Mouse (Mus musculus) c-Kit-positive CD71-negative TER-119-negative erythroid progenitor cells, embryonic 14.5 days (primary cell): ENCODE data around the gene Gimap4.

ENCODE experiments used
- DNase-seq: peaks from one replicate; pipeline ENCODE4 v3.0.0-alpha.2; 2013; ENCODE audit warnings: low read depth

Gimap4 gene

DNA sequence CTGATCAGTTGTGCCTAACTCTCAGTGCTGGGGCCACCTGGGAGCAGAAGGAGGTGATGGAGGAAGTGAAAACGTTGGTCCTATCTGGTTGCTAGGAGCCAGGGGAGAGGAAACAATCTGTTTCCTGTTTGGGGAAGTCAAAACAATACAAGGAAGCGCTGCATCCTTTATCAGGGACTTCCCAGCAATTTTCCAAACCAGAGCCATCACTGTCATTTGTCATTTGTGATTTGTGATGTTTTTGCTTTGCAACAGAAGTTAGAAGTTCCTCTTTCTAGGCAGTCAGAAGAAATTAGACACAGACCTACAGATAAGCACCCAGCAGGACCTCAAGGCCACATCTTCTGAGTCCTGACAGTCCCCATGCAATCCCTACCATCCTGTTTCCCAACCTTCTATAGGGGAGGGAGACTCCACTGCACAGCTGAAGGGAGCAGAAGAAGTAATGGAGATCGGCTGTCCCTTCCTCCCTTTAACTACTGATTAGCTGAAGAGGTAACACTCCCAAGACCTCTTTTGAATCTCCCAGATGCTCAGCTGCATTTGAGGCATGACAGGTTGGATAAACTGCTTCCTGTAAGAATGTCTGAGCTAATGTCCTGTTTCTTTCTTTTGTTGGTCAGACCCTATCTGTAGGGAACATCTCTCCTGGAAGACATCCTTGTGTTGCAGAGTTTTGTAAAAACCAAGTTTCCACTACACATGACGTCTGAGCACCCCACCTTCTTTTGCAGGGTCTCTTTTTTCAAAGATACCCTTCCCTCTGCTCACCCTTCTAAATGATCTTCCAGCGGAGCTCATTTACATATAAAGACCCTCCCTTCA is 16.1 kb downstream of the Gimap4 start:
- no peak for DNase-seq

DNA sequence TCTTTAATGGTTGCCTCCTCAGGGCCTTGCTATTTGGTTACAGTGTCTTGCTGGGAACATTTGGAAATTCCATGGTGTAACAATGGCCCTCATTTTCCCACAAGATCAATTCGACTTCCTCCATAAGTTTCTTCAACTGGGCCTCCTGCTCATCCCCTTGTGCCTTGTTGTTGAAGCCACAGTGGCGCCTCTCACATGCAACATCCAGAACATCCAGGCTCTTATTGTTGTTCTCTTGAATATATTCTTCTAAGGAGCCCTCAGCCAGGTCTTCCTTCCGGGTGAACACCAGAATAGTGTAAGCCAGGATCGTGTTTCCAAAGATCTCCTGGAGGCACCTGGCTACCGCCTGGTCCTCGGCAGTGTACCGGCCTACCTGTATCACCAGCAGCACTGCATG is 17.8 kb downstream of the Gimap4 start:
- DNase-seq: no peak

GRCm38 (mm10) chr6:48702601-48703000 is 18.3 kb downstream of the Gimap4 start:
- no peak for DNase-seq

DNA sequence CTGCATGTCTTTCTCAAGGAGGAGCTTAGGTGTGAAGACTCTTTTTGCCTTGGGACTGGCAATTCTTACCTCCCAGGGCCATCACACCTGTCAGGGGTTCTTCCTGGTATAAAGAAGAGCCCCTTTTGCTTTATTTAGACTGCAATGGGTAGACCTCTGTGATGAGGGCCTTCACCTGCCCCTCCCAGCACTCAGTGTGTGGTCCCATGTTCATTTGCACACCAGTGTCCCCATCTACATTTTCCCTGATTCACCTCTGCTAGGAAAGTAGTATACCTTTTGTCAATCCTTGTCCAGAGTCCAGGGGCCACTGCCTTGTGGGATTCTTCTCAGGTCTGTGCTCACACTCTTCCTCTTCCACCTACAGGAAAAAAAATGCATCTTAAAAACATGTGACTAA is 19.8 kb downstream of the Gimap4 start:
- no peak for DNase-seq

GRCm38 (mm10) chr6:48706130-48706529 is 21.8 kb downstream of the Gimap4 start:
- DNase-seq: no peak

- no peak for DNase-seq
Observed at GRCm38 (mm10) chr6:48718455-48718854, 34.1 kb downstream of the Gimap4 start, which contains the start of the genes Gm28053 and Gimap7. Gene Gm28053 (plus strand): TSS chr6:48718607. Gene Gimap7 (plus strand): TSS chr6:48718621.

GRCm38 (mm10) chr6:48720326-48720725 is 36.0 kb downstream of the Gimap4 start:
- DNase-seq: no peak

DNA sequence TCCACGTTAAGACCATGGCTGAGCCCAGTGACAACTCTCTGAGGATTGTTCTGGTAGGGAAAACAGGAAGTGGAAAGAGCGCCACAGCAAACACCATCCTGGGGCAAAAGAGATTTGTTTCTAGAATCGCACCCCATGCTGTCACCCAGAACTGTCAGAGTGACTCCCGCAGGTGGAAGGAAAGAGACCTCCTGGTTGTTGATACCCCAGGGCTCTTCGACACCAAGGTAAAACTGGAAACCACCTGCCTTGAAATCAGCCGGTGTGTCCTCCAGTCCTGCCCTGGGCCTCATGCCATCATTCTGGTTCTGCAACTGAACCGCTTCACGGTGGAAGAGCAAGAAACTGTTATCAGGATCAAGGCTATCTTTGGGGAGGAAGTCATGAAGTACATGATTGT is 39.1 kb downstream of the Gimap4 start:
- no peak for DNase-seq

DNA sequence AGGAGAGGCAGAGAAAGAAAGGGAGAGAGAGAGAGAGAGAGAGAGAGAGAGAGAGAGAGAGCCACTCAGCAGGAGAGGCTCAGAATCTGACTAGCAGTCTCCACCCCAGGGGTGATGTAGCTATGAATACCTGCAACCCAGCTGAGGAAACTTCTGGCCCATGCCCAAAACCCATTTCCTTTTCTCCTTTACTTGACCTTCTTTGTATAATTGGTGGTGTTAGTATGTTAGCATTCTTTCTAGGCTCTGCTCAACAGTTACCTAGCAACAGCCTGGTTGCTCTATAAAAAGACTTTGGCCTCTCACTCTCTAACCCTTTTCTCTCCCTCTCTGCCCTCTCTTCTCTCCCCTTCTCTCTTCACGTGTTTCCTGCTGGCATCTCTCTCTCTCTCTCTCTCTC is 41.1 kb downstream of the Gimap4 start:
- no peak for DNase-seq

DNA sequence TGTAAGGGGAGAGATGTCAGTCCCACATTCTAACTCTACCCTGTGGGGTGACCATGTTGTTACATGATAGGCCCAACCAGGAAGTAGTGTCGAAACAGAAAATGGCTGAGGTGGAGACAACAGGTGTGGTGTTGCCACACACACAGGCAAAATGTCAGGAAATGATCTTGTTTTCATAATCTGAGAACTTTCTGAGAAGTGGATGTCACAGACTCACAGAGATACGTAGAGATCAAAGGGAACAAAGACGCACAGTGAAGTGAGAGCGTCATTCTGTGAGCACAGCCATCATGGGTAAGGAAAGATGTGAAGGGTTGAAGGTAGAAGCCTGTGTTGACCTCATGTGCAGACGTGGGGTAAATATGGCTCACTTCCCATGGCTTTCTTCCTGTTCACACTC is 43.4 kb downstream of the Gimap4 start:
- DNase-seq: no peak

GRCm38 (mm10) chr6:48732864-48733304 is 48.5 kb downstream of the Gimap4 start:
- DNase-seq: no peak

DNA sequence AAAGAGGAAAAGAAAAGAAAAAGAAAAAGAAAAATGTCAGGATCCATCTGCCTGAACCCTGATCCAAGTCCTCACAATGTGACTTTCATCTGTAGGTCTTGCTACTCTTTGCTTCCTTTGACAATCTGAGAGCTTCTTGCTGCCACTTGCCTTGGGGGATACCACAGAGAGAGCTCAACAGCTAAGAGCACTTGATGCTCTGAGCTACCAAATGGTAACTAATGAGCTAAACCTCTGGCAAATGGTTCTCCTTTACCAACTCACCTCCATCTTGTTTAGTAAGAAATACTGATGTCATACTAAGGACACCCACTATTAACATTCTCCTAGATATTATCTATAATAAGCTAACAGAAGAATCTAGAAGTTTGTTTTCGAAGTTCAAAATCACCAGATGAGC is 49.3 kb downstream of the Gimap4 start:
- DNase-seq: no peak

GRCm38 (mm10) chr6:48737053-48737452 is 52.7 kb downstream of the Gimap4 start:
- no peak for DNase-seq

DNA sequence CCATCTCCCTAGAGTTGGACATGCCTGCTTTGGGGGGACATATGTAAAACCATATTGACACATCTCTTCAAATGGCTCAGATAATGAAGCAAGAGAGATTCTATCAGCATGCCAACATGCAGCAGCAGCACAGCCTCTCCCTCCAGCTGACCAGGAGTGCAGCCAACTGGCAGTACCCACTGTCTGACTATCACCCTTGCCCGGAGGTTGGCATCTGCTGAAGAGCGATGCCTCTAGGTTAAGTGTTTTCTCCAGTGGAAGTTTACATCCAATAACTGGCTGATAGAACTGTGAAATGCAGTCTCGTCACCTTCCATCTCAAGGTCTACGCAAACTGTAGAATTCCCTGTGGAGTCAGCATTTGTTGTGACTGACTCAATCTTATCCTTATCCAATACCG is 53.3 kb downstream of the Gimap4 start:
- DNase-seq: no peak

DNA sequence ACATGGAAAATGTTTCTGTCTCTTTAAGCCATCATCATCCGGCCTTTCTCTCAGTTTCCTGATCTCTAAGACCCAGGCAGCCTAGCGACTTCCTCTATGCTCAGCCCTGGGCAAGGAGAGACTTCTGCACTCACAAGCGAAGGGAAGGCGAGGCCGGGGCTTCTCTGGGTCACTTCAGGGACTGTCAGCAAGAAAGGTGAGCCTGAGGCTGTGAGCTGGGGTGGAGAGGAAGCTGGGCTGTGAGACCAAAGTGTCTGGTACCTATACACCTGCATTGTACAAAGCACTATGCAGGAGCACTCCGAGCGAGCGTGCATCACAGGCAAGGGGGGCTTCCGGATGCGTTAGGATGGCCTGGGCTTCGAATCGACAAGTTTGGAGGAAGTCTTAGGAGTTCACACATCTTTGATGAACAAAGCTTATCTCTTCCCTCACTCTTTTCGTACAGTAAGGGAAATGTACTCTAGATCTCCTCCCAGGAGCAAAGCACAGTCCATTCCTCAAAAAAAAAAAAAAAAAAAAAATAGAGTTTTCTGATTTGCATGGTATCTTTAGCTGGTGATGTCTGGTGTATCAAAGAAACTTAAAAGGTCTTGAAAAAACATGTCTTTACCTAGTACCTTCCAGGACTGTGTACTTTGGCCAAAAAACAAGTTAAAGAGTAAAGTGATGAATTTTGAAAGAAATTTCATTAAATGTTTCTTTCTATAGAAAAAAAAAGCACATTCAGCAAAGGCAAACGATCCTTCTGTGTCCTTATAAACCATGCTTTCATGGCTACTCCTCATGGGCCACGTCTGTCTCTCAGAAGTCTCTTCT is 54.8 kb downstream of the Gimap4 start, which contains the start of gene Gimap1:
TSS of gene Gimap1 (plus strand) at position 94 of the 819 bp plus-strand sequence.
- DNase-seq: no peak

DNA sequence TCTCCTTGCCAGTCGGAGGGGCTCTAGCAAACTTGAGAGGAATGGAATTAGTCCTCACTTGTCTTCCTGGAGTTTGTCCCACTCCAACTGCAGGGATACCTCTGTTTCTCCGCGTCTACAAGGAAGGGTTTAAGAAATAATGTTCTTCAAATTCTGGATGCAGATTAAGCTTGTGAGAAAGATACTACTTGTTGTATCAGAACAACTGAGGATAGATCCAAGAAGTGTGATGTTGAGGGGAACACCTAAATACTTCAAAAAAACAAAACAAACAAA is 55.4 kb downstream of the Gimap4 start:
- DNase-seq: no peak

GRCm38 (mm10) chr6:48740501-48741169 is 56.3 kb downstream of the Gimap4 start:
- no peak for DNase-seq

GRCm38 (mm10) chr6:48741273-48741672 is 56.9 kb downstream of the Gimap4 start:
- DNase-seq: no peak
